Mouse (Mus musculus) kidney, adult 2 months (tissue): ENCODE measurements around the gene Il17re. TPM values are rescaled to one million over a fixed set of nuclear protein-coding genes. Genes with fewer than 3 reads are reported as not detected.

ENCODE experiments used
- DNase-seq: peaks from one replicate; pipeline ENCODE4 v3.0.0; 2021
- H3K27ac ChIP-seq: fragments of 200-500 bp; 2 replicates; pipeline ENCODE4 v1.5.1; 2012; ENCODE audit warnings: low read depth, low read length, control low read depth, inconsistent platforms; ENCODE audit not compliant: insufficient read depth
- H3K27me3 ChIP-seq: fragments of 200-500 bp; replicated peaks from 2 replicates; pipeline ENCODE4 v1.6.1; 2012; ENCODE audit warnings: mild to moderate bottlenecking, moderate library complexity, low read length, inconsistent platforms; ENCODE audit not compliant: control insufficient read depth, insufficient read depth
- H3K36me3 ChIP-seq: fragments of 200-500 bp; 2 replicates; pipeline ENCODE4 v1.6.1; 2012; ENCODE audit warnings: mild to moderate bottlenecking, moderate library complexity, low read length, inconsistent platforms; ENCODE audit not compliant: control insufficient read depth, insufficient read depth
- H3K4me1 ChIP-seq: fragments of 200-500 bp; 2 replicates; pipeline ENCODE4 v1.6.1; 2011; ENCODE audit warnings: low read length; ENCODE audit not compliant: control insufficient read depth, insufficient read depth
- H3K4me3 ChIP-seq: fragments of 200-500 bp; 2 replicates; pipeline ENCODE4 v1.5.1; 2011; ENCODE audit warnings: mild to moderate bottlenecking, low read depth, low read length, control low read depth; ENCODE audit not compliant: insufficient read depth
- CTCF ChIP-seq: fragments of 200-500 bp; conservative IDR thresholded peaks from 2 replicates; pipeline ENCODE4 v1.5.1; 2011; ENCODE audit warnings: low read depth, mild to moderate bottlenecking, control low read depth, low read length, moderate library complexity, mixed read lengths; ENCODE audit not compliant: insufficient read depth, insufficient read length
- POLR2A ChIP-seq: fragments of 200-500 bp; IDR thresholded peaks from one replicate; pipeline ENCODE4 v1.6.1; 2011; ENCODE audit warnings: low read depth, low read length, control low read depth
- WGBS: fragments of 180-500 bp; shearing (Covaris S2); methylation state at CpG from one replicate; pipeline ENCODE4 v1.1.7; 2018; 5-methylcytosine and 5-hydroxymethylcytosine counted together
- polyA plus RNA-seq: library from polyadenylated mRNA; depleted of rRNA; stranded (reverse); fragments of >200 nt; gene quantifications from 2 replicates; pipeline ENCODE4 v1.2.3, GENCODE M21; 2012; rRNA removed

The Il17re gene
- polyA plus RNA-seq, 1 experiment: 25.7 TPM

- TF ChIP-seq POLR2A (no peak), CTCF (no peak)
Measured at GRCm38 (mm10) chr6:113502801-113503200, 44.5 kb downstream of the Il17re start.

GRCm38 (mm10) chr6:113505689-113506088, 47.4 kb downstream of the Il17re start:
- Histone ChIP-seq H3K27me3 (no peaks in the 10 kb centered on the region), H3K4me3 (no peak overlapping the region), H3K4me1 (no peaks in the 10 kb centered on the region), H3K36me3 (no peaks in the 10 kb centered on the region), H3K27ac (no peak overlapping the region)
- 80% methylated on average over 1 of the region's 1 CpGs for WGBS
- DNase-seq: no peak
- TF ChIP-seq POLR2A (no peak), CTCF (no peak)

More at GRCm38 (mm10) chr6:113502801-113503200, 44.5 kb downstream of the Il17re start:
- Histone ChIP-seq H3K36me3 (no peaks in the 10 kb centered on the region), H3K27me3 (no peaks in the 10 kb centered on the region), H3K27ac (no peak overlapping the region), H3K4me3 (no peak overlapping the region), H3K4me1 (no peaks in the 10 kb centered on the region)
- DNase-seq: no peak
- WGBS: 85% methylated on average over 2 of the region's 2 CpGs

DNA sequence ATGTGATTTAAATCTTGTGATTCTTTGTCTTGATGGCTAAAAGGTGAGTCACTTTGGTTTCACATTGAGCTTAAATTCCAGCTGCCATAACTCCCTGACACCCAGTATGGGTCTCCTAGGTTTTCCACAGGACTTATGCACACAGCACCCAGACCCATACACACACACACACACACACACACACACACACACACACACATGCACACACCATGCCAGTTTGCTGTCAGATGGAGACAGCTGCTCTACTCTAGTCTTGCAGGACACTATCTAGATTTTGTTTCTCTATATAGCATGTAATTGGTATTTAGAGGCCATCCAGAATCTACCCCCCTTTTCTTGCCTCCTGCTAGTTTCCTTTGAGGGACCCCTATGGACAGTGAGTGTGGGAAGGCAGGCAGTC, 48.8 kb downstream of the Il17re start:
- no peaks in the 10 kb centered on the region for H3K4me1 ChIP-seq
- no peak overlapping the region for H3K27ac ChIP-seq
- no peaks in the 10 kb centered on the region for H3K36me3 ChIP-seq
- H3K27me3 ChIP-seq: no peaks in the 10 kb centered on the region
- TF ChIP-seq POLR2A: no peak
- no peak for TF ChIP-seq CTCF
- DNase-seq: no peak
- no peak overlapping the region for H3K4me3 ChIP-seq

GRCm38 (mm10) chr6:113508272-113508946, 50.1 kb downstream of the Il17re start:
- no peaks in the 10 kb centered on the region for H3K36me3 ChIP-seq
- no peaks in the 10 kb centered on the region for H3K27me3 ChIP-seq
- 50% methylated on average over 7 of the region's 7 CpGs for WGBS
- DNase-seq: no peak
- H3K4me3 ChIP-seq: no peak overlapping the region
- no peak overlapping the region for H3K27ac ChIP-seq
- H3K4me1 ChIP-seq: no peaks in the 10 kb centered on the region
- TF ChIP-seq CTCF (no peak), POLR2A (no peak)

GRCm38 (mm10) chr6:113508947-113509280, 50.6 kb downstream of the Il17re start:
- Histone ChIP-seq H3K27ac (no peak overlapping the region), H3K4me1 (no peaks in the 10 kb centered on the region), H3K4me3 (no peak overlapping the region), H3K36me3 (no peaks in the 10 kb centered on the region; the same call in 1 of the 2 replicates), H3K27me3 (no peaks in the 10 kb centered on the region)
- no peak for DNase-seq
- WGBS: 42% methylated on average over 5 of the region's 5 CpGs
- TF ChIP-seq CTCF (no peak), POLR2A (no peak)

GRCm38 (mm10) chr6:113513944-113514343, 55.7 kb downstream of the Il17re start:
- Histone ChIP-seq H3K4me1 (no peaks in the 10 kb centered on the region), H3K27me3 (no peaks in the 10 kb centered on the region), H3K36me3 (peaks cover 10% of the 10 kb centered on the region), H3K27ac (no peak overlapping the region), H3K4me3 (no peak overlapping the region)
- no peak for DNase-seq
- 91% methylated on average over 6 of the region's 6 CpGs for WGBS
- TF ChIP-seq POLR2A (no peak), CTCF (no peak)

GRCm38 (mm10) chr6:113514600-113514999, 56.3 kb downstream of the Il17re start:
- H3K27ac ChIP-seq: no peak overlapping the region
- H3K4me1 ChIP-seq: no peaks in the 10 kb centered on the region
- no peaks in the 10 kb centered on the region for H3K27me3 ChIP-seq
- peaks cover 13% of the 10 kb centered on the region for H3K36me3 ChIP-seq
- 98% methylated on average over 3 of the region's 3 CpGs for WGBS
- no peak for DNase-seq
- no peak overlapping the region for H3K4me3 ChIP-seq
- no peak for TF ChIP-seq CTCF
- no peak for TF ChIP-seq POLR2A

GRCm38 (mm10) chr6:113517434-113518080, 59.3 kb downstream of the Il17re start:
- no peaks in the 10 kb centered on the region for H3K27me3 ChIP-seq
- no peak for DNase-seq
- no peak for TF ChIP-seq POLR2A
- TF ChIP-seq CTCF: no peak
- peaks cover 18% of the 10 kb centered on the region for H3K36me3 ChIP-seq
- no peaks in the 10 kb centered on the region for H3K4me1 ChIP-seq
- H3K4me3 ChIP-seq: no peak overlapping the region
- no peak overlapping the region for H3K27ac ChIP-seq
- 90% methylated on average over 8 of the region's 8 CpGs for WGBS

Other genes starting within 250 kb of the Il17re start
- gene Mtmr14, start 220.6 kb upstream of the Il17re start, polyA plus RNA-seq: 43.6 and 56.9 TPM in 2 replicates
- gene Cpne9, start 176.2 kb upstream of the Il17re start, polyA plus RNA-seq: 0.15 and 1.3 TPM in 2 replicates
- 13.2 and 13.5 TPM in 2 replicates for gene Brpf1, start 151.3 kb upstream of the Il17re start, polyA plus RNA-seq
- gene Ogg1, start 131.5 kb upstream of the Il17re start, polyA plus RNA-seq: 16.4 and 19.4 TPM in 2 replicates
- gene Camk1, start 114.5 kb upstream of the Il17re start, polyA plus RNA-seq: 57.8 and 63.2 TPM in 2 replicates
- 23.5 and 24.3 TPM in 2 replicates for gene Tada3, start 80.6 kb upstream of the Il17re start, polyA plus RNA-seq
- 73.8 and 79.1 TPM in 2 replicates for gene Arpc4, start 80.4 kb upstream of the Il17re start, polyA plus RNA-seq
- 5.9 and 6.4 TPM in 2 replicates for gene Ttll3, start 69.2 kb upstream of the Il17re start, polyA plus RNA-seq
- 159 and 197 TPM in 2 replicates for gene Rpusd3, start 39.1 kb upstream of the Il17re start, polyA plus RNA-seq
- gene Cidec, start 22.7 kb upstream of the Il17re start, polyA plus RNA-seq: 102 and 137 TPM in 2 replicates
- 81.6 and 82.0 TPM in 2 replicates for gene Jagn1, start 15.9 kb upstream of the Il17re start, polyA plus RNA-seq
- gene Il17rc, start 12.9 kb downstream of the Il17re start, polyA plus RNA-seq: 37.6 and 41.8 TPM in 2 replicates
- gene Creld1, start 24.8 kb downstream of the Il17re start, polyA plus RNA-seq: 22.3 and 23.6 TPM in 2 replicates
- gene Prrt3, start 43.4 kb downstream of the Il17re start, polyA plus RNA-seq: 0.05 TPM in 1 of 2 replicates, not detected in the other
- gene Emc3, start 73.2 kb downstream of the Il17re start, polyA plus RNA-seq: 60.1 and 64.5 TPM in 2 replicates
- 0.31 and 0.44 TPM in 2 replicates for gene Fancd2, start 73.2 kb downstream of the Il17re start, polyA plus RNA-seq
- gene Fancd2os, start 142.2 kb downstream of the Il17re start, polyA plus RNA-seq: 0.54 and 1.3 TPM in 2 replicates
- gene Brk1, start 146.3 kb downstream of the Il17re start, polyA plus RNA-seq: 171 and 216 TPM in 2 replicates
- 19.0 and 24.6 TPM in 2 replicates for gene Vhl, start 165.5 kb downstream of the Il17re start, polyA plus RNA-seq
- 53.8 and 67.1 TPM in 2 replicates for gene Irak2, start 180.0 kb downstream of the Il17re start, polyA plus RNA-seq
- 32.9 and 35.5 TPM in 2 replicates for gene Tatdn2, start 238.6 kb downstream of the Il17re start, polyA plus RNA-seq